Mouse (Mus musculus) brain, embryonic 14.5 days (tissue): ENCODE results near the gene Klra4.

ENCODE experiments used
- CTCF ChIP-seq: fragments of 200-500 bp; IDR thresholded peaks from 2 replicates; pipeline ENCODE4 v1.5.1; 2012; ENCODE audit warnings: inconsistent platforms, mild to moderate bottlenecking, moderate library complexity, borderline replicate concordance; ENCODE audit not compliant: insufficient read depth, insufficient read length; ENCODE audit errors: extremely low read depth
- POLR2A ChIP-seq: fragments of 200-500 bp; IDR thresholded peaks from 2 replicates; pipeline ENCODE4 v1.6.1; 2012; ENCODE audit warnings: mild to moderate bottlenecking, inconsistent platforms, borderline replicate concordance; ENCODE audit not compliant: poor library complexity, insufficient read depth, insufficient read length, severe bottlenecking; ENCODE audit errors: extremely low read depth

DNA sequence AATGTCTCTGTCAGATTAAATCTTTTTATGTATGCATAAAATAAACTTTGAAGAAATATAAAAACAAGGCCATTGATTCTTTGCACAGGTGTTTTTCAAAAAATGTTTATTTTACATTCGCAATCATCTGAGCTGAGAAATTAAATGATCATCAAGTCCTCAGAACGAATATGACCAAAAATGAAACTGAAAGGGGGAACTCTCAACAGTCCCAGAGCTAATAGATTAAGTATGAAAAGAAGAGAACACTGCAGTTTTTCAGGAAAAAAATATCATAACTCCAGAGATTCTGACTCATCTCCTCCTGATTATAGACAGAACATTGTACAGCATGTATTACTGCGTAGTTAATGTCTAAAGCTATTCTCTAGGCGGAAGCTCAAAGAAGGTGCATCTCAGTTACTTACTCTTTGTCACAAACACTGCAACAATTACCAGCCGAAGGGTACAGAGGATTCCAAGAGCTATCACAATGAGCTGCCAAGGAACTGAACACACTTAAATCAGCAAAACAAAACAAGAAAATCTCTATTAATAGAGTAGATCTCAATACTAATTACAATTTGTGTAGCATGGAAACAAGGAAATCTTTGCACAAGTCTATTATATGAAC lies 25.4 kb upstream of the Klra4 start:
- no peak for TF ChIP-seq POLR2A
- TF ChIP-seq CTCF, result no peak
